Mouse (Mus musculus) kidney, postnatal 0 days (tissue): ENCODE measurements at regions not wholly inside any gene's neighbourhood (a gene's known extent, or its start where the extent isn't known, plus 50 kb on each side); places are given as distances from the start of the nearest gene placed in this dataset.

ENCODE experiments used
- ATAC-seq: fragments of 200-750 bp; cut with Nextera tagmentation; replicated peaks from 2 replicates; pipeline ENCODE4 v1.8.0; 2017; ENCODE audit warnings: low read depth, moderate number of reproducible peaks, moderate TSS enrichment, moderate library complexity; ENCODE audit not compliant: low FRiP score
- DNase-seq: peaks from one replicate; pipeline ENCODE4 v3.0.0-alpha.2; 2016; ENCODE audit warnings: low spot score
- H3K27ac ChIP-seq: fragments of 300-500 bp; sonication (generic); 2 replicates; pipeline ENCODE4 v1.5.1; 2014; ENCODE audit warnings: mild to moderate bottlenecking
- H3K27me3 ChIP-seq: fragments of 300-500 bp; sonication (generic); 2 replicates; pipeline ENCODE4 v1.6.1; 2014; ENCODE audit warnings: low read length, mixed read lengths; ENCODE audit not compliant: insufficient read depth
- H3K36me3 ChIP-seq: fragments of 300-500 bp; sonication (generic); 2 replicates; pipeline ENCODE4 v1.6.1; 2014; ENCODE audit warnings: low read length, mixed read lengths; ENCODE audit not compliant: insufficient read depth
- H3K4me1 ChIP-seq: fragments of 300-500 bp; sonication (generic); replicated peaks from 2 replicates; pipeline ENCODE4 v1.6.1; 2014; ENCODE audit warnings: antibody characterized with exemption, low read length, mixed read lengths; ENCODE audit not compliant: insufficient read depth
- H3K4me2 ChIP-seq: fragments of 300-500 bp; sonication (generic); 2 replicates; pipeline ENCODE4 v1.6.1; 2014; ENCODE audit warnings: mild to moderate bottlenecking, low read length, moderate library complexity, mixed read lengths
- H3K4me3 ChIP-seq: fragments of 300-500 bp; sonication (generic); replicated peaks from 2 replicates; pipeline ENCODE4 v1.5.1; 2014; ENCODE audit warnings: low read depth, low read length
- H3K9ac ChIP-seq: fragments of 300-500 bp; sonication (generic); 2 replicates; pipeline ENCODE4 v1.6.1; 2014; ENCODE audit warnings: low read depth, low read length
- H3K9me3 ChIP-seq: fragments of 300-500 bp; sonication (generic); replicated peaks from 2 replicates; pipeline ENCODE4 v1.6.1; 2016; ENCODE audit warnings: low read length, inconsistent platforms, mixed read lengths
- CTCF ChIP-seq: IDR thresholded peaks from 2 replicates; pipeline ENCODE4 v1.5.1; 2016; ENCODE audit warnings: antibody characterized with exemption, low read depth, mild to moderate bottlenecking, moderate library complexity
- WGBS: fragments of 180-500 bp; shearing (Covaris S2); extraction: QIAGEN DNeasy Blood & Tissue Kit; methylation state at CpG from one replicate; pipeline ENCODE4 v1.1.7; 2014; 5-methylcytosine and 5-hydroxymethylcytosine counted together

GRCm38 (mm10) chr1:35851681-35852409 is 216.4 kb upstream of the Hs6st1 start:
- H3K4me3 ChIP-seq: no peak overlapping the region
- DNase-seq (no peak), ATAC-seq (no peak)
- no peaks in the 10 kb centered on the region for H3K9me3 ChIP-seq
- H3K27ac ChIP-seq: no peak overlapping the region
- WGBS: 95% methylated on average over 4 of the region's 4 CpGs
- H3K4me2 ChIP-seq: no peak overlapping the region
- no peak for TF ChIP-seq CTCF
- H3K36me3 ChIP-seq: no peaks in the 10 kb centered on the region
- no peaks in the 10 kb centered on the region for H3K27me3 ChIP-seq
- no peak overlapping the region for H3K9ac ChIP-seq
- no peaks in the 10 kb centered on the region for H3K4me1 ChIP-seq

GRCm38 (mm10) chr1:35853018-35853417 is 215.2 kb upstream of the Hs6st1 start:
- H3K27ac ChIP-seq: no peak overlapping the region
- no peak for TF ChIP-seq CTCF
- no peak overlapping the region for H3K4me2 ChIP-seq
- H3K27me3 ChIP-seq: no peaks in the 10 kb centered on the region
- H3K4me3 ChIP-seq: no peak overlapping the region
- no peak for DNase-seq
- H3K36me3 ChIP-seq: no peaks in the 10 kb centered on the region
- no peaks in the 10 kb centered on the region for H3K9me3 ChIP-seq
- H3K4me1 ChIP-seq: no peaks in the 10 kb centered on the region
- 77% methylated on average over 1 of the region's 1 CpGs for WGBS
- ATAC-seq: no peak
- H3K9ac ChIP-seq: no peak overlapping the region

- Histone ChIP-seq H3K4me1 (no peaks in the 10 kb centered on the region), H3K4me3 (no peak overlapping the region), H3K27ac (no peak overlapping the region), H3K27me3 (no peaks in the 10 kb centered on the region), H3K9ac (no peak overlapping the region), H3K4me2 (no peak overlapping the region), H3K9me3 (no peaks in the 10 kb centered on the region), H3K36me3 (no peaks in the 10 kb centered on the region)
- ATAC-seq (no peak), DNase-seq (no peak)
- TF ChIP-seq CTCF: no peak
- WGBS: 85% methylated on average over 4 of the region's 4 CpGs
Measured at GRCm38 (mm10) chr1:35855650-35856049, 212.6 kb upstream of the Hs6st1 start.

GRCm38 (mm10) chr1:35858342-35858741 is 209.9 kb upstream of the Hs6st1 start:
- no peaks in the 10 kb centered on the region for H3K27me3 ChIP-seq
- 49% methylated on average over 3 of the region's 3 CpGs for WGBS
- H3K36me3 ChIP-seq: no peaks in the 10 kb centered on the region
- no peak overlapping the region for H3K9ac ChIP-seq
- no peaks in the 10 kb centered on the region for H3K9me3 ChIP-seq
- peak overlapping the region; percentile 63; the same call in 1 of the 2 replicates for H3K27ac ChIP-seq
- no peak overlapping the region for H3K4me2 ChIP-seq
- ATAC-seq (peak; percentile 69; the same call in 1 of the 2 replicates), DNase-seq (peak; percentile 37)
- H3K4me1 ChIP-seq: no peaks in the 10 kb centered on the region
- TF ChIP-seq CTCF: no peak
- H3K4me3 ChIP-seq: no peak overlapping the region

- Histone ChIP-seq H3K4me3 (no peak overlapping the region), H3K36me3 (no peaks in the 10 kb centered on the region), H3K27ac (no peak overlapping the region), H3K4me2 (no peak overlapping the region), H3K9me3 (no peaks in the 10 kb centered on the region), H3K27me3 (no peaks in the 10 kb centered on the region), H3K4me1 (no peaks in the 10 kb centered on the region), H3K9ac (no peak overlapping the region)
- WGBS: 85% methylated on average over 5 of the region's 5 CpGs
- TF ChIP-seq CTCF: no peak
- ATAC-seq: no peak
- DNase-seq: no peak
Measured at GRCm38 (mm10) chr1:35860779-35861178, 207.4 kb upstream of the Hs6st1 start.

GRCm38 (mm10) chr1:35862196-35862595 is 206.0 kb upstream of the Hs6st1 start:
- 72% methylated on average over 5 of the region's 5 CpGs for WGBS
- H3K9me3 ChIP-seq: no peaks in the 10 kb centered on the region
- TF ChIP-seq CTCF: no peak
- no peaks in the 10 kb centered on the region for H3K4me1 ChIP-seq
- no peaks in the 10 kb centered on the region for H3K36me3 ChIP-seq
- no peak overlapping the region for H3K9ac ChIP-seq
- no peak for ATAC-seq
- DNase-seq: peak; percentile 44
- H3K27me3 ChIP-seq: no peaks in the 10 kb centered on the region
- H3K4me2 ChIP-seq: no peak overlapping the region
- H3K4me3 ChIP-seq: no peak overlapping the region
- no peak overlapping the region for H3K27ac ChIP-seq

- Histone ChIP-seq H3K27me3 (no peaks in the 10 kb centered on the region), H3K4me2 (no peak overlapping the region), H3K9ac (no peak overlapping the region), H3K9me3 (no peaks in the 10 kb centered on the region), H3K4me1 (no peaks in the 10 kb centered on the region), H3K4me3 (no peak overlapping the region), H3K27ac (no peak overlapping the region), H3K36me3 (no peaks in the 10 kb centered on the region)
- no peak for ATAC-seq
- WGBS: 82% methylated on average over 2 of the region's 2 CpGs
- DNase-seq: no peak
- TF ChIP-seq CTCF: no peak
Measured at GRCm38 (mm10) chr1:35862661-35863060, 205.5 kb upstream of the Hs6st1 start.
